Mouse (Mus musculus) heart, embryonic 16.5 days (tissue): ENCODE data around the gene Fblim1. TPM values are rescaled to one million over a fixed set of nuclear protein-coding genes. Genes with fewer than 3 reads are reported as not detected.

Experiments used
- ATAC-seq: fragments of 200-750 bp; cut with Nextera tagmentation; replicated peaks from 2 replicates; pipeline ENCODE4 v1.8.0; 2017; ENCODE audit warnings: moderate number of reproducible peaks; ENCODE audit not compliant: insufficient read depth, low FRiP score; ENCODE audit errors: extremely low read depth
- H3K27ac ChIP-seq: fragments of 300-500 bp; sonication (generic); 2 replicates; pipeline ENCODE4 v1.5.1; 2014; ENCODE audit warnings: mild to moderate bottlenecking, low read length, control low read depth, moderate library complexity
- H3K27me3 ChIP-seq: fragments of 300-500 bp; sonication (generic); 2 replicates; pipeline ENCODE4 v1.6.1; 2014; ENCODE audit warnings: low read length, mixed read lengths; ENCODE audit not compliant: control insufficient read depth, insufficient read depth
- H3K36me3 ChIP-seq: fragments of 300-500 bp; sonication (generic); 2 replicates; pipeline ENCODE4 v1.6.1; 2014; ENCODE audit not compliant: control insufficient read depth, insufficient read depth
- H3K4me1 ChIP-seq: fragments of 300-500 bp; sonication (generic); 2 replicates; pipeline ENCODE4 v1.6.1; 2014; ENCODE audit warnings: low read length, mixed read lengths; ENCODE audit not compliant: control insufficient read depth, insufficient read depth
- H3K4me2 ChIP-seq: fragments of 300-500 bp; sonication (generic); 2 replicates; pipeline ENCODE4 v1.6.1; 2014; ENCODE audit warnings: low read depth, mild to moderate bottlenecking, control low read depth, low read length
- H3K4me3 ChIP-seq: fragments of 300-500 bp; sonication (generic); 2 replicates; pipeline ENCODE4 v1.5.1; 2014; ENCODE audit warnings: mild to moderate bottlenecking, control low read depth, low read length
- H3K9ac ChIP-seq: fragments of 300-500 bp; sonication (generic); 2 replicates; pipeline ENCODE4 v1.6.1; 2014; ENCODE audit warnings: low read length, control low read depth
- H3K9me3 ChIP-seq: fragments of 300-500 bp; sonication (generic); replicated peaks from 2 replicates; pipeline ENCODE4 v1.6.1; 2016; ENCODE audit warnings: low read length; ENCODE audit not compliant: control insufficient read depth
- WGBS: fragments of 180-500 bp; shearing (Covaris S2); extraction: QIAGEN DNeasy Blood & Tissue Kit; methylation state at CpG from one replicate; pipeline ENCODE4 v1.1.7; 2014; 5-methylcytosine and 5-hydroxymethylcytosine counted together
- polyA plus RNA-seq: library from polyadenylated mRNA; unstranded; fragments of >200 nt; fragmentation: Nextera tagmentation; extraction: Ambion mirVana; gene quantifications from 2 replicates; pipeline ENCODE4 v1.2.1, GENCODE M21; 2015

Fblim1 gene
- polyA plus RNA-seq, 1 experiment from 2014 or later, result 46.9 TPM

GRCm38 (mm10) chr4:141622580-141622979 is 16.7 kb upstream of the Fblim1 start:
- ATAC-seq, result no peak
- H3K4me1 ChIP-seq, result peaks cover 24% of the 10 kb centered on the region
- H3K9me3 ChIP-seq, result no peaks in the 10 kb centered on the region
- H3K36me3 ChIP-seq, result peaks cover 16% of the 10 kb centered on the region
- WGBS, result 75% methylated on average over 5 of the region's 5 CpGs
- no peaks in the 10 kb centered on the region for H3K27me3 ChIP-seq
- no peak overlapping the region for H3K4me3 ChIP-seq
- no peak overlapping the region for H3K4me2 ChIP-seq
- no peak overlapping the region for H3K9ac ChIP-seq
- no peak overlapping the region for H3K27ac ChIP-seq

- ATAC-seq, result no peak
- no peak overlapping the region for H3K4me3 ChIP-seq
- no peak overlapping the region for H3K27ac ChIP-seq
- H3K4me2 ChIP-seq, result no peak overlapping the region
- peaks cover 14% of the 10 kb centered on the region; the same call in 1 of the 2 replicates for H3K36me3 ChIP-seq
- H3K9me3 ChIP-seq, result no peaks in the 10 kb centered on the region
- no peak overlapping the region for H3K9ac ChIP-seq
- peaks cover 28% of the 10 kb centered on the region for H3K4me1 ChIP-seq
- 83% methylated on average over 8 of the region's 8 CpGs for WGBS
- no peaks in the 10 kb centered on the region for H3K27me3 ChIP-seq
These were observed 16.2 kb upstream of the Fblim1 start for GRCm38 (mm10) chr4:141622091-141622490.

GRCm38 (mm10) chr4:141621297-141621696 is 15.4 kb upstream of the Fblim1 start:
- Histone ChIP-seq H3K4me1 (peaks cover 28% of the 10 kb centered on the region), H3K27ac (no peak overlapping the region), H3K4me2 (no peak overlapping the region), H3K36me3 (peaks cover 7% of the 10 kb centered on the region; the same call in 1 of the 2 replicates), H3K9ac (no peak overlapping the region), H3K27me3 (no peaks in the 10 kb centered on the region), H3K9me3 (no peaks in the 10 kb centered on the region), H3K4me3 (no peak overlapping the region)
- ATAC-seq, result no peak
- 64% methylated on average over 8 of the region's 8 CpGs for WGBS

- no peak overlapping the region for H3K9ac ChIP-seq
- no peak overlapping the region for H3K4me3 ChIP-seq
- peaks cover 25% of the 10 kb centered on the region for H3K4me1 ChIP-seq
- 72% methylated on average over 9 of the region's 9 CpGs for WGBS
- no peaks in the 10 kb centered on the region for H3K9me3 ChIP-seq
- H3K36me3 ChIP-seq, result no peaks in the 10 kb centered on the region
- ATAC-seq, result no peak
- no peak overlapping the region for H3K4me2 ChIP-seq
- H3K27ac ChIP-seq, result no peak overlapping the region
- H3K27me3 ChIP-seq, result no peaks in the 10 kb centered on the region
These were observed 13.5 kb upstream of the Fblim1 start for GRCm38 (mm10) chr4:141619299-141619883.

- H3K9ac ChIP-seq, result peak within 1 kb of the TSS; percentile 63
- no peaks in the 10 kb centered on the region for H3K9me3 ChIP-seq
- ATAC-seq, result no peak
- peak within 1 kb of the TSS; percentile 71 for H3K4me2 ChIP-seq
- peaks cover 18% of the 10 kb centered on the region for H3K4me1 ChIP-seq
- H3K36me3 ChIP-seq, result no peaks in the 10 kb centered on the region
- no peak within 1 kb of the TSS for H3K27ac ChIP-seq
- H3K4me3 ChIP-seq, result peak within 1 kb of the TSS; percentile 42
- WGBS, result 27% methylated on average over 19 of the region's 20 CpGs
- H3K27me3 ChIP-seq, result no peaks in the 10 kb centered on the region
These were observed 12.8 kb upstream of the Fblim1 start, which contains the start of gene Tmem82 for GRCm38 (mm10) chr4:141618565-141619243. Gene Tmem82 (minus strand): TSS chr4:141618633.

- no peak for ATAC-seq
- Histone ChIP-seq H3K27me3 (no peaks in the 10 kb centered on the region), H3K4me3 (peak overlapping the region; percentile 42), H3K9ac (peak overlapping the region; percentile 63), H3K36me3 (no peaks in the 10 kb centered on the region), H3K27ac (no peak overlapping the region), H3K4me2 (peak overlapping the region; percentile 71), H3K9me3 (no peaks in the 10 kb centered on the region), H3K4me1 (peaks cover 13% of the 10 kb centered on the region)
- 16% methylated on average over 22 of the region's 22 CpGs for WGBS
These were observed 12.1 kb upstream of the Fblim1 start for GRCm38 (mm10) chr4:141617863-141618564.

- 6% methylated on average over 20 of the region's 20 CpGs for WGBS
- no peaks in the 10 kb centered on the region for H3K27me3 ChIP-seq
- no peak overlapping the region for H3K27ac ChIP-seq
- peak overlapping the region; percentile 71 for H3K4me2 ChIP-seq
- ATAC-seq, result peak; percentile 53
- peak overlapping the region; percentile 42 for H3K4me3 ChIP-seq
- H3K4me1 ChIP-seq, result peaks cover 13% of the 10 kb centered on the region
- no peaks in the 10 kb centered on the region for H3K36me3 ChIP-seq
- no peaks in the 10 kb centered on the region for H3K9me3 ChIP-seq
- peak overlapping the region; percentile 63 for H3K9ac ChIP-seq
These were observed 11.4 kb upstream of the Fblim1 start for GRCm38 (mm10) chr4:141617299-141617698.

GRCm38 (mm10) chr4:141616811-141617210 is 10.9 kb upstream of the Fblim1 start:
- H3K36me3 ChIP-seq, result no peaks in the 10 kb centered on the region
- peaks cover 13% of the 10 kb centered on the region for H3K4me1 ChIP-seq
- WGBS, result 76% methylated on average over 6 of the region's 6 CpGs
- no peak for ATAC-seq
- no peak overlapping the region for H3K4me3 ChIP-seq
- no peak overlapping the region for H3K27ac ChIP-seq
- H3K27me3 ChIP-seq, result no peaks in the 10 kb centered on the region
- H3K9ac ChIP-seq, result no peak overlapping the region
- no peaks in the 10 kb centered on the region for H3K9me3 ChIP-seq
- no peak overlapping the region for H3K4me2 ChIP-seq

GRCm38 (mm10) chr4:141614946-141615345 is 9.1 kb upstream of the Fblim1 start:
- 72% methylated on average over 14 of the region's 14 CpGs for whole genome bisulfite sequencing
- Histone ChIP-seq H3K27me3 (no peaks in the 10 kb centered on the region), H3K4me1 (peaks cover 13% of the 10 kb centered on the region)

More at GRCm38 (mm10) chr4:141614946-141615345, 9.1 kb upstream of the Fblim1 start:
- ATAC-seq, result no peak
- H3K9me3 ChIP-seq, result no peaks in the 10 kb centered on the region
- no peak overlapping the region for H3K9ac ChIP-seq
- H3K36me3 ChIP-seq, result no peaks in the 10 kb centered on the region
- no peak overlapping the region for H3K4me2 ChIP-seq
- no peak overlapping the region for H3K4me3 ChIP-seq
- no peak overlapping the region for H3K27ac ChIP-seq
